Mouse (Mus musculus) liver, postnatal 0 days (tissue): ENCODE measurements around the gene Ttc39b.
A peak's percentile ranks its signal among the peaks of the same experiment; 100 is the strongest.

ENCODE experiments used
- CTCF ChIP-seq: sonication (generic); IDR thresholded peaks from 2 replicates; pipeline ENCODE4 v1.5.1; 2016; ENCODE audit warnings: antibody characterized with exemption, low read depth
- EP300 ChIP-seq: IDR thresholded peaks from 2 replicates; pipeline ENCODE4 v1.6.1; 2016; ENCODE audit warnings: antibody characterized with exemption, low read depth, mild to moderate bottlenecking

DNA sequence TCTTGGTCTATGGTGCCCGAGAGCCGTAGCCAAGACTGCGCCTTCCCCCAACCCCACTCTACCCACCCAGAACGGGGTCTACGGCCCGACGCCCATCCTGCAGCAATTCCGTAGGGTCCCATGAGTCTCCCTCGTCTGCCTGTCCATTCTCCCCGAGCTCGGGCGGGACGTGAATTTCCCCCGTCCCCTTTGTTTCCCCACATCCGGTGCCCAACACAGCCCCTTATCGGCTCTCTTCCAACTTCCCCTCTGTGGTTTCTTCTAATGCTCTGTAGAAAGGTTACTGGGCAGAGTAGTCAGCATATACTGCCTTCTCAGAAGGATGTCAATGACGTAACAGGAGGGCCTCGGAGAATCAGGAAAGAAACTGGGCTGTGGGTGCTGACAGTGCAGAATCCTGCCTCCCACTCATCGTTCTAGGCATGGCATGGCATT lies 50.4 kb downstream of the Ttc39b start:
- TF ChIP-seq CTCF (no peak), EP300 (peak; percentile 60)
